Mouse (Mus musculus) liver, embryonic 14.5 days (tissue): ENCODE results near the gene Rims3. TPM values are rescaled to one million over a fixed set of nuclear protein-coding genes. Genes with fewer than 3 reads are reported as not detected.
A peak's percentile ranks its signal among the peaks of the same experiment; 100 is the strongest.

ENCODE experiments used
- ATAC-seq: fragments of 200-750 bp; cut with Nextera tagmentation; 2 replicates; pipeline ENCODE4 v1.8.0; 2017; ENCODE audit warnings: moderate number of reproducible peaks, mild to moderate bottlenecking, moderate library complexity; ENCODE audit not compliant: insufficient read depth
- DNase-seq, 3 experiments: peaks; one replicate each; pipeline ENCODE4 v3.0.0-alpha.2; 2012 to 2013; ENCODE audit warnings: low read depth in 3 of 3, low spot score in 3 of 3
- H3K27ac ChIP-seq: fragments of 300-500 bp; sonication (generic); 2 replicates; pipeline ENCODE4 v1.5.1; 2014; ENCODE audit warnings: moderate library complexity, mild to moderate bottlenecking, control low read depth, inconsistent platforms
- H3K27me3 ChIP-seq: fragments of 300-500 bp; sonication (generic); 2 replicates; pipeline ENCODE4 v1.6.1; 2014; ENCODE audit warnings: mild to moderate bottlenecking, low read length, moderate library complexity; ENCODE audit not compliant: control insufficient read depth, insufficient read depth
- H3K36me3 ChIP-seq: fragments of 300-500 bp; sonication (generic); replicated peaks from 2 replicates; pipeline ENCODE4 v1.6.1; 2014; ENCODE audit warnings: low read depth; ENCODE audit not compliant: control insufficient read depth, insufficient read depth
- H3K4me1 ChIP-seq, 2 experiments: fragments of 200-500 bp in 1 of 2; fragments of 300-500 bp in 1 of 2; sonication (generic) in 1 of 2; replicated peaks; 2 replicates each; pipeline ENCODE4 v1.6.1; 2012 to 2014; ENCODE audit warnings: antibody characterized with exemption in 1 of 2, inconsistent platforms in 1 of 2, low read length in 1 of 2; ENCODE audit not compliant: control insufficient read depth in 2 of 2, insufficient read depth in 2 of 2
- H3K4me2 ChIP-seq: fragments of 300-500 bp; sonication (generic); 2 replicates; pipeline ENCODE4 v1.6.1; 2014; ENCODE audit warnings: low read depth, mild to moderate bottlenecking, control low read depth, moderate library complexity
- H3K4me3 ChIP-seq, 2 experiments: fragments of 200-500 bp in 1 of 2; fragments of 300-500 bp in 1 of 2; sonication (generic) in 1 of 2; 2 replicates each; pipeline ENCODE4 v1.5.1; 2012 to 2014; ENCODE audit warnings: low read depth in 2 of 2, low read length in 2 of 2, mild to moderate bottlenecking in 2 of 2, control low read depth in 1 of 2, inconsistent platforms in 1 of 2, moderate library complexity in 1 of 2; ENCODE audit not compliant: insufficient read depth in 1 of 2
- H3K9ac ChIP-seq: fragments of 300-500 bp; sonication (generic); replicated peaks from 2 replicates; pipeline ENCODE4 v1.6.1; 2014; ENCODE audit warnings: mild to moderate bottlenecking, control low read depth, moderate library complexity
- H3K9me3 ChIP-seq: fragments of 300-500 bp; sonication (generic); 2 replicates; pipeline ENCODE4 v1.6.1; 2016; ENCODE audit warnings: low read length, mixed read lengths; ENCODE audit not compliant: control insufficient read depth
- CTCF ChIP-seq: IDR thresholded peaks from 2 replicates; pipeline ENCODE4 v1.5.1; 2016; ENCODE audit warnings: antibody characterized with exemption, low read depth, control low read depth
- EP300 ChIP-seq: IDR thresholded peaks from 2 replicates; pipeline ENCODE4 v1.6.1; 2016; ENCODE audit warnings: antibody characterized with exemption, low read depth
- WGBS: fragments of 180-500 bp; shearing (Covaris S2); extraction: QIAGEN DNeasy Blood & Tissue Kit; methylation state at CpG from one replicate; pipeline ENCODE4 v1.1.7; 2014; ENCODE audit not compliant: insufficient replicate concordance; 5-methylcytosine and 5-hydroxymethylcytosine counted together
- polyA plus RNA-seq, 2 experiments: library from polyadenylated mRNA; depleted of rRNA in 1 of 2; stranded (reverse) in 1 of 2; unstranded in 1 of 2; fragments of >200 nt; fragmentation: Nextera tagmentation in 1 of 2; extraction: Ambion mirVana in 1 of 2; gene quantifications; 2 replicates each; pipeline versions ENCODE4 v1.2.1 to v1.2.3; 2012 to 2014

The Rims3 gene
- polyA plus RNA-seq, 2 experiments = 0.15 to 0.19 TPM

DNA sequence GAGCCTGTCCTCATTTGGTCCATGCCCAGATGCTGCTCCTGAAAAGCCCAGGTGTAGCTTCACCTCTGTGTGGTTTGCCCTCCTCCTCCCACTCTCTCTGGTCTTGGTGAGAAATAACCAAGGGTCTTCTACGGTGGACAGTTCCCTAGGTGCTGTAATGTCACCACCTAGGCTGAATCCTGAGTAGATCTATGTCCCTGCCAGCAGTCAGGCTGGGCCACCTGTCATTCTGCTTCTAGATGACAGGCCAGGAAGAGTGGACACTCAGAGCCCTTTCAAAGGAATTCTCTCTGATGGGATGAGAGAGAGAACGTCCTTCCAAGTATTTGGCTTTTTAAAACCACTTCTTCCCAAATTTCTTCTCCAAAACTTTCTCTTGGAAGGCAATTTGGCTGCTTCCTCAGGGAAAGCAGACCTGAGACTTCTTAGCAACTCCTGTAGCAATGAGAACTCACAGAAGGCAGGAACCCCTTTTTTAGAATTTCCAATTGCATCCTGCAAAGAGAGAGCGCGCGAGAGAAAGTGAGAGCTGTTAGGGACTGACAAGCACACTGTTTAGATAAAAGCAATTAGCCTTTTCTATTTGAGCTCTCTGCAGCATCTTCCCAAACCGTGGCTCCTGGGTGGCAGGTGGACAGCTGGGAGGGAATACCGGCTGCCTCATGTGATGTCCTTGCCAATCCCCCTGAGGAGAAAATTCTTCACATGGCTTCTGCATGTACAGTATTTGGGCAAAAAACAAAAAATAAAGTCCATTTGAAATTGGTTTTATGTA lies 41.4 kb downstream of the Rims3 start:
- H3K4me3 ChIP-seq = no peak overlapping the region
- H3K4me1 ChIP-seq = no peaks in the 10 kb centered on the region
- ATAC-seq (no peak), DNase-seq (no peak)
- no peak overlapping the region for H3K4me2 ChIP-seq
- no peaks in the 10 kb centered on the region for H3K9me3 ChIP-seq
- no peaks in the 10 kb centered on the region for H3K36me3 ChIP-seq
- H3K9ac ChIP-seq = no peak overlapping the region
- H3K27ac ChIP-seq = no peak overlapping the region
- H3K27me3 ChIP-seq = no peaks in the 10 kb centered on the region
- TF ChIP-seq CTCF (no peak), EP300 (no peak)
- WGBS = 63% methylated on average over 7 of the region's 7 CpGs

DNA sequence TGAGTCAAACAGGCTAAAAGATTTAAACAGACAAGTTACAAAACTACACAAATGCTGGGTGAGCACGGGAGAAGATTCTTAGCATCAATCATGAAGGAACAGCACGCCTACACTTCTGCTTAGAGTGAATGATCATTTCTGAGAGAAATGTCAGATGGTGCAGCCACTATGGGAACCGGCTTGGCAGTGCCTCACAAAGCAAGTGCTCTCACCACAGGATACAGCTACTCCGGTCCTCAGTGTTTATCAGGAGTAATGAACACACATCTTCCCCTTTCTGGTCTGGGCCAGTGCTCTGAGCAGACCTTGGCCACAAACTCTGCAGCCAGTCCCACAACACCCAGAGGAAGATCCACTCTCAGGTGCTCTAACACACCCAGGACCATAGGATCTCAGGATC lies 49.9 kb downstream of the Rims3 start:
- H3K4me1 ChIP-seq = no peaks in the 10 kb centered on the region
- TF ChIP-seq CTCF = no peak
- TF ChIP-seq EP300 = no peak
- no peak overlapping the region for H3K9ac ChIP-seq
- no peak overlapping the region for H3K4me3 ChIP-seq
- DNase-seq (no peak), ATAC-seq (no peak)
- H3K27me3 ChIP-seq = no peaks in the 10 kb centered on the region
- 18% methylated on average over 4 of the region's 4 CpGs for WGBS
- H3K36me3 ChIP-seq = no peaks in the 10 kb centered on the region
- no peak overlapping the region for H3K27ac ChIP-seq
- no peaks in the 10 kb centered on the region for H3K9me3 ChIP-seq
- no peak overlapping the region for H3K4me2 ChIP-seq

GRCm38 (mm10) chr4:120905644-120906043 lies 51.0 kb downstream of the Rims3 start:
- ATAC-seq (no peak), DNase-seq (no peak)
- H3K4me3 ChIP-seq = no peak overlapping the region
- 42% methylated on average over 5 of the region's 5 CpGs for WGBS
- H3K9ac ChIP-seq = no peak overlapping the region
- no peaks in the 10 kb centered on the region for H3K36me3 ChIP-seq
- H3K4me2 ChIP-seq = no peak overlapping the region
- H3K27ac ChIP-seq = no peak overlapping the region
- no peaks in the 10 kb centered on the region for H3K4me1 ChIP-seq
- no peaks in the 10 kb centered on the region for H3K27me3 ChIP-seq
- TF ChIP-seq CTCF (no peak), EP300 (no peak)
- no peaks in the 10 kb centered on the region for H3K9me3 ChIP-seq

DNA sequence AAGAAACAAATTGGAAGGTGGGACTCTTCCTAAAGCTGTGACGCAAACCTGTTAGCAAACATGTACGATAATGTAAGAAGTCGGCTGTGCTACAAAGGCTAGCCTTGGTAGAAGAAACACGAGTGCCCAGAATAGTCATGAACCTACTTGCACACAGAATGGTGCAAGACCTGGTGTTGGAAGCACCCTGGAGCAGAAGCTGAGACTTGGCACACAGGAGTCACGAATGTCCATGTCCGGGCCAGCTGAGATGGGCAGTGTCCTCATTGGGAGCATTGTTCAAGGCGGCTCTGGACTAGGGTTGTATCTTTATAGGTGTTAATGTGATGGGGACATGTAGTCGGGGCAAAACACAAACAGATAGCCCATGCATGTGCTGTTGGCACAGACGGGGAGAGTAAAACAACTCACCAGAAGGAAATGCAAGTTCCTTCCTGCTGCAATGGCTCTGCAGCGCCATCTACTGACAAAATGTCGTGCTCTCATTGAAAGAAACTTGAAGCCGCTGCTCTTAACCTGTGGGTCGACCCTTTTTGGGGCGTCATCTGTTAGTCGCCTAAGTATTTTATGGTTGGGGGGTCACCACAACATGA lies 55.0 kb downstream of the Rims3 start:
- Histone ChIP-seq H3K4me1 (no peaks in the 10 kb centered on the region), H3K9me3 (no peaks in the 10 kb centered on the region), H3K4me2 (no peak overlapping the region), H3K27ac (no peak overlapping the region), H3K4me3 (no peak overlapping the region), H3K9ac (no peak overlapping the region), H3K36me3 (no peaks in the 10 kb centered on the region), H3K27me3 (no peaks in the 10 kb centered on the region)
- DNase-seq = peak; percentile 47 to 57 (median 52)
- ATAC-seq = no peak
- WGBS = 24% methylated on average over 15 of the region's 15 CpGs
- TF ChIP-seq CTCF (peak; percentile 92), EP300 (no peak)

- H3K9me3 ChIP-seq = no peaks in the 10 kb centered on the region
- H3K4me2 ChIP-seq = no peak overlapping the region
- no peaks in the 10 kb centered on the region for H3K27me3 ChIP-seq
- H3K9ac ChIP-seq = no peak overlapping the region
- H3K4me1 ChIP-seq = no peaks in the 10 kb centered on the region
- ATAC-seq (no peak), DNase-seq (no peak)
- H3K27ac ChIP-seq = no peak overlapping the region
- WGBS = 68% methylated on average over 6 of the region's 6 CpGs
- no peak for TF ChIP-seq EP300
- TF ChIP-seq CTCF = no peak
- H3K36me3 ChIP-seq = no peaks in the 10 kb centered on the region
- no peak overlapping the region for H3K4me3 ChIP-seq
Measured at GRCm38 (mm10) chr4:120911086-120911485, 56.5 kb downstream of the Rims3 start.
